Mouse (Mus musculus) small intestine, adult 2 months (tissue): ENCODE data around the gene Nhlrc2. TPM values are rescaled to one million over a fixed set of nuclear protein-coding genes. Genes with fewer than 3 reads are reported as not detected.

Experiments
- H3K27ac ChIP-seq: fragments of 200-500 bp; 2 replicates; pipeline ENCODE4 v1.5.1; 2012; ENCODE audit warnings: low read depth, low read length, control low read depth, inconsistent platforms; ENCODE audit not compliant: insufficient read depth
- H3K27me3 ChIP-seq: fragments of 200-500 bp; 2 replicates; pipeline ENCODE4 v1.6.1; 2012; ENCODE audit warnings: mild to moderate bottlenecking, moderate library complexity, low read length, inconsistent platforms; ENCODE audit not compliant: control insufficient read depth, insufficient read depth
- H3K36me3 ChIP-seq: fragments of 200-500 bp; 2 replicates; pipeline ENCODE4 v1.6.1; 2012; ENCODE audit warnings: mild to moderate bottlenecking, low read length, control low read depth, inconsistent platforms; ENCODE audit not compliant: control insufficient read depth, insufficient read depth
- H3K4me1 ChIP-seq: fragments of 200-500 bp; 2 replicates; pipeline ENCODE4 v1.6.1; 2012; ENCODE audit warnings: low read length, inconsistent platforms, mixed read lengths; ENCODE audit not compliant: control insufficient read depth, insufficient read depth, insufficient read length
- H3K4me3 ChIP-seq: fragments of 200-500 bp; 2 replicates; pipeline ENCODE4 v1.5.1; 2012; ENCODE audit warnings: low read depth, mild to moderate bottlenecking, control low read depth, inconsistent platforms, low read length, moderate library complexity
- CTCF ChIP-seq: fragments of 200-500 bp; IDR thresholded peaks from 2 replicates; pipeline ENCODE4 v1.5.1; 2012; ENCODE audit warnings: low read depth, mild to moderate bottlenecking, control low read depth, inconsistent platforms, low read length, moderate library complexity, mixed read lengths; ENCODE audit not compliant: insufficient replicate concordance, insufficient read length; ENCODE audit errors: extremely low read depth
- POLR2A ChIP-seq: fragments of 200-500 bp; IDR thresholded peaks from 2 replicates; pipeline ENCODE4 v1.6.1; 2012; ENCODE audit warnings: low read depth, mild to moderate bottlenecking, control low read depth, inconsistent platforms, low read length, moderate library complexity
- WGBS: fragments of 180-500 bp; shearing (Covaris S2); methylation state at CpG from one replicate; pipeline ENCODE4 v1.1.7; 2018; 5-methylcytosine and 5-hydroxymethylcytosine counted together
- polyA plus RNA-seq: library from polyadenylated mRNA; depleted of rRNA; stranded (reverse); fragments of >200 nt; gene quantifications from 2 replicates; pipeline ENCODE4 v1.2.3, GENCODE M21; 2012; rRNA removed

Gene Nhlrc2
- polyA plus RNA-seq, 1 experiment: 8.0 TPM

GRCm38 (mm10) chr19:56651262-56651661, 103.2 kb downstream of the Nhlrc2 start:
- Histone ChIP-seq H3K27me3 (no peaks in the 10 kb centered on the region), H3K4me1 (no peaks in the 10 kb centered on the region; the same call in 1 of the 2 replicates), H3K27ac (no peak overlapping the region), H3K36me3 (no peaks in the 10 kb centered on the region), H3K4me3 (no peak overlapping the region)
- WGBS: 84% methylated on average over 4 of the region's 4 CpGs
- TF ChIP-seq CTCF: no peak
- TF ChIP-seq POLR2A: no peak

- Histone ChIP-seq H3K27me3 (no peaks in the 10 kb centered on the region), H3K4me1 (no peaks in the 10 kb centered on the region; the same call in 1 of the 2 replicates), H3K27ac (no peak overlapping the region), H3K4me3 (no peak overlapping the region), H3K36me3 (no peaks in the 10 kb centered on the region)
- TF ChIP-seq CTCF: no peak
- TF ChIP-seq POLR2A: no peak
- 15% methylated on average over 19 of the region's 19 CpGs for WGBS
Measured at GRCm38 (mm10) chr19:56652034-56652962, 104.2 kb downstream of the Nhlrc2 start.

Other genes starting within 250 kb of the Nhlrc2 start
- gene Nrap, start 158.2 kb upstream of the Nhlrc2 start, polyA plus RNA-seq: 0.41 and 1.7 TPM in 2 replicates
- gene Casp7, start 151.1 kb upstream of the Nhlrc2 start, polyA plus RNA-seq: 57.2 and 112 TPM in 2 replicates
- 0.27 and 0.37 TPM in 2 replicates for gene Plekhs1, start 86.6 kb upstream of the Nhlrc2 start, polyA plus RNA-seq
- 1.1 and 2.6 TPM in 2 replicates for gene Dclre1a, start within 50 bp of the Nhlrc2 start, polyA plus RNA-seq
- 3.1 and 3.7 TPM in 2 replicates for gene Adrb1, start 173.9 kb downstream of the Nhlrc2 start, polyA plus RNA-seq